Mouse (Mus musculus): ENCODE data around the gene Lbx2. TPM values are rescaled to one million over a fixed set of nuclear protein-coding genes. Genes with fewer than 3 reads are reported as not detected.

The Lbx2 gene
- total RNA-seq, 2 experiments from 2014 or later, result 0.55 to 1.3 TPM

DNA sequence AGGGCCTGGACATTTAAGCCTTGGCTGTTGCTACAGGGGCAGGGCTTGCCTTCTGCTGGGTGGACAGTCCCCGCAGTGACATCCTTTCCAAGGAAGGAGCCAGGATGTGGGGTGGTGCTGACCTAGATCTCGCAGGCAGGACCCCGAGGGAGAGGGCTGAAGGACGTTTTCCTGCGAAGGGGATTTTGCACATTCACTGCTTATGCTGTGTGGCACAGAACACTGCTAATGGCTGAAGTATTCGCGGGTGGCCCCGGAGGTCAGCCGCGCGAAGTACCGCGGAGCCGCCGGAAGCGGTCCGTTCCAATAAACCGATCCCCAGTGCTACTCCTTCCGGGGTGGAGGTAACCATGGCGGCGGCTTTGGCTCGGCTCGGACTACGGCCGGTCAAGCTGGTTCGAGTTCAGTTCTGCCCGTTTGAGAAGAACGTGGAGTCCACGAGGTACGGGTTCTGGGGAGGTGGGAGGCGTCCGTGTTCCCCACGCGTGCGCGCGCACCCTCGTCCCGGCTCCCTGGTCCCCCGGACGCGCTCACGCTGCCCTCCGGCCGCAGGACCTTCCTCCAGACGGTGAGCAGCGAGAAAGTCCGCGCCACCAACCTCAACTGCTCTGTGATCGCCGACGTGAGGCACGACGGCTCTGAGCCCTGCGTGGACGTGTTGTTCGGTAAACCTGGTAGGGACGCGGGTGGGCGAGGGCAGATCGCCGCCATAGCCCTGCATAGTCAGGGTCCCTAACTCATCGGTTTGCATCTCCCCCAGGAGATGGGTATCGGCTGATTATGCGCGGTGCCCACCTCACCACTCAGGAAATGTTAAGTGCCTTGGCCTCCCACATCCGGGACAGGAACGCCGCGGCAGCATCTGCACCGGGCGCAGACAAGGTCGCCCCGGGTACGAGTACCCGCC lies 22.8 kb downstream of the Lbx2 start, which contains the start of gene Mrpl53:
Gene Mrpl53, plus strand, starts transcription at position 279 of the 907 bp plus-strand sequence.
- intact Hi-C loops (cut with DNase I), result no loop called here
- peak; percentile 87 to 91 for DNase-seq

DNA sequence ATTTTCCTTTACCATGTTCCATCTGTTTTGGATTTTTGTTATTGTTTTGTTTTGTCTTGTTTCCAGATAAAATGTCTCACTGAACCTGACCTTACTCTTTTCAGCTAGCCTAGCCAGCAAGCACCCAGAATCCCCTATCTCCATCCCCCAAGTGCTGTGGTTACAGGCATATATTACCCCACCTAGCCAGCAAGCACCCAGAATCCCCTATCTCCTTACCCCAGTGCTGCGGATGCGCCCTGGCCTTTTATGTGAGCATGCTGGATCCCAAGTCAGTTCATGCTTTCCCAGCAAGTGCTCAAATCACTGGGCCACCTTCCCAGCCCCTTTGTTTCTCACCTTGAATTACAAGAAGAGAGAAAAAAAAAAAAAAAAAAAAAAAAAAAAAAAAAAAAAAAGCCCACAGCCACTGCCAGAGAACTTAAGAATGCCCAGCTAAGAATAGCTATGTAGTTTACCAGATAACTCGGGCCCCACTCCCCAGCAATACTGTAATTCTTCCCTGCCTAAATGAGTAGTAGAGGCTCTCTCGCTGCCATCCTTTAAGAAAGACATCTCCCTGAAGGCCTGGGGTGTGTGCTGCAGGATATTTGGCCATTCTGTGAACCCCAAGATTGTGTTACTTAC lies 25.5 kb downstream of the Lbx2 start:
- intact Hi-C loops (cut with DNase I), result no loop called here
- no peak for DNase-seq

DNA sequence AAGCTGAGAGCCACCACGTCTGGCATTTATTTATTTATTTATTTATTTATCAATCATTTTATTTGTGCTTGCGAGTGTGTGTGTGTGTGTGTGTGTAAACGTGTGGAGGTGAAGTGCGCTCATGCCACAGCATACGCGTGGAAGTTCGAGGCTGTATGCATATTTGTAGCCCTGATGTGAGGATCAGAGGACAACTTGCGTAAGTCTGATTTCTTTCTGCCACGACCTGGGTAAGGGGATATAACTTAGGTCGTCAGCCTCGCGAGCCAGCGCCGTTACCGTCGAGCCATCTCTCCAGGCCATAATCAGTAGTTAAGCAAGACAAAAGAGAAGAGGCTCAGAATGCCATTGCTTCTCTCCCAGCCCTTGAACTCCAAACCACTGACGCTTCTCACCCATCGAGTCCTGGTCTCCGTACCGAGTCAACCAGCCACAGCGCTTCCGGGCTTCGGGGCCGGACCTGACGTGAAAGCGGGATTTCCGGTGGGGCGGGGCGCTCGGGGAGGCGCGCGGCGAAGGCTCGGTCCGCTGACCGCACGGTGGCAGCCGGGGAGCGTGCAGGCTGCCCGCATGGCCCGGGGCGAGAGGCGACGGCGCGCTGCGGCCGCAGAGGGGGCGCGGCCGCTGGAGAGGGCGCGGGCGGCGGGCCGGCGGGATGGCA lies 29.0 kb downstream of the Lbx2 start, which contains the start of gene Mogs:
Gene Mogs, plus strand, starts transcription at position 486 of the 661 bp plus-strand sequence.
- intact Hi-C loops (cut with DNase I), result no loop called here
- DNase-seq, result peak; percentile 96 to 97

GRCm38 (mm10) chr6:83115682-83116372 lies 29.7 kb downstream of the Lbx2 start:
- DNase-seq, result peak in 1 of 2 experiments; percentile 41
- intact Hi-C loops (cut with DNase I), result loop anchor here (2.0 kb wide), 1 partner anchor 43 kb away; no protein-coding TSS in a partner anchor

- intact Hi-C loops (cut with DNase I), result loop anchor here (2.0 kb wide), 1 partner anchor 42 kb away; no protein-coding TSS in a partner anchor
- DNase-seq, result no peak
These were observed 30.4 kb downstream of the Lbx2 start for GRCm38 (mm10) chr6:83116373-83117164.

GRCm38 (mm10) chr6:83117165-83117438 lies 30.9 kb downstream of the Lbx2 start:
- no peak for DNase-seq
- intact Hi-C loops (cut with DNase I), result loop anchor here (2.0 kb wide), 1 partner anchor 42 kb away; no protein-coding TSS in a partner anchor

DNA sequence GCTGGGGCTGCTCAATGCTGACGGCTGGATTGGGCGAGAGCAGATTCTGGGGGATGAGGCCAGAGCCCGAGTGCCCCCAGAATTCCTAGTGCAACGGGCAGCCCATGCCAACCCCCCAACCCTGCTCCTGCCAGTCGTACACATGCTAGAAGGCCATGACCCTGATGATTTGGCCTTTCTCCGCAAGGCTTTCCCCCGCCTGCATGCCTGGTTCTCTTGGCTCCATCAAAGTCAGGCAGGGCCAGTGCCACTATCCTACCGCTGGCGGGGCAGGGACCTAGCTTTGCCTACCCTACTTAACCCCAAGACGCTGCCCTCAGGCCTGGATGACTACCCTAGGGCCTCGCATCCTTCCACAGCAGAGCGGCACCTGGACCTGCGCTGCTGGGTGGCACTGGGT lies 31.4 kb downstream of the Lbx2 start:
- no peak for DNase-seq
- intact Hi-C loops (cut with DNase I), result loop anchor here (2.0 kb wide), 1 partner anchor 41 kb away; no protein-coding TSS in a partner anchor

GRCm38 (mm10) chr6:83118369-83118768 lies 32.2 kb downstream of the Lbx2 start:
- no peak for DNase-seq
- intact Hi-C loops (cut with DNase I), result no loop called here

GRCm38 (mm10) chr6:83118825-83119733 lies 32.9 kb downstream of the Lbx2 start:
- DNase-seq, result no peak
- intact Hi-C loops (cut with DNase I), result no loop called here

- intact Hi-C loops (cut with DNase I), result loop anchor here (5.0 kb wide), 1 partner anchor 148 kb away; no protein-coding TSS in a partner anchor
- DNase-seq, result no peak
These were observed 33.5 kb downstream of the Lbx2 start for GRCm38 (mm10) chr6:83119734-83120051.

DNA sequence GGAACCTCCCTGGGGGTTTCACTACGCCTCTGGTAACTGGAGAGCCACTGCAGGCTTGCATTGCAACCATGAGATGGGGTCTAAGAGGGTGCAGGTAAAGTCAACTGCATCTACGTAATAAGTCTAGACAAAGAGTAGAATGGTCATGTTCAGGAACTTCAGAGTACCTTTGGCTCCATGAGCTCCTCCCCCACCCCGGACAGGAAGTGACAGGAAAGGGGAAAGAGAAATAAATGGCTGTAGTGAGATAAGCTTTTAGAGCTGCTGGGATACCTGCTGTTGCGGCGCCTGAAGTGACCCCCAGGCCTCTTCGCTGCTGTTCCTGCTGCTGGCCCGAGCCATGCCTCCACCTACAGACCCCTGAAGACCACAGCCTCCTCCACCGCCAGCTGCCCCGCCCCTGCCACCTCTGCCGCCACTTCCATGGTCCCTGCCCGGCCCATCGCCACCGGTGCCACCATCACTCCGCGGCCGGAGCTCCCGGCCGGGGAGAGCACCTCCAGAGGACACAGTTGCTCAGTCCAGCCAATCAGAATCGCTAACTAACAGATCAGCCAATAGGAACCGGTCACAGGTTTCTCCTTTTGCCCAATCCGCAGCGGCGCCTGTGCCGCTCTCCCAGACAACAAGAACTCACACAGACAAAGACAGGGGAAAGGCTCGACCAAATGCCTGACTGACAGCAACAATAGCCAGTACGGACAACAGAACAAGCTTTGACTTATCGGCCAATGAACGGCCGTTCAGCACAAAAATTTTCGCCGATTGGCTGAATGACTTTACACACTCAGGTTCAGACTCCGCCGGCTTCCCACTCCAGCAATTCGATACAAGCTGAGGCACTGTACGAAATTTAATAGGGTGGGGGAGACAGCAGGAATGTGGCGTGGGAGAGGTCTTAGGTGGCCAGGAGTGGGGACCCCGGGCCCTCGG lies 35.0 kb downstream of the Lbx2 start, which contains the start of gene Wbp1:
Gene Wbp1, minus strand, starts transcription at position 630 of the 933 bp plus-strand sequence.
- peak; percentile 98 for DNase-seq
- intact Hi-C loops (cut with DNase I), result loop anchor here (5.0 kb wide), 1 partner anchor 146 kb away; no protein-coding TSS in a partner anchor

DNA sequence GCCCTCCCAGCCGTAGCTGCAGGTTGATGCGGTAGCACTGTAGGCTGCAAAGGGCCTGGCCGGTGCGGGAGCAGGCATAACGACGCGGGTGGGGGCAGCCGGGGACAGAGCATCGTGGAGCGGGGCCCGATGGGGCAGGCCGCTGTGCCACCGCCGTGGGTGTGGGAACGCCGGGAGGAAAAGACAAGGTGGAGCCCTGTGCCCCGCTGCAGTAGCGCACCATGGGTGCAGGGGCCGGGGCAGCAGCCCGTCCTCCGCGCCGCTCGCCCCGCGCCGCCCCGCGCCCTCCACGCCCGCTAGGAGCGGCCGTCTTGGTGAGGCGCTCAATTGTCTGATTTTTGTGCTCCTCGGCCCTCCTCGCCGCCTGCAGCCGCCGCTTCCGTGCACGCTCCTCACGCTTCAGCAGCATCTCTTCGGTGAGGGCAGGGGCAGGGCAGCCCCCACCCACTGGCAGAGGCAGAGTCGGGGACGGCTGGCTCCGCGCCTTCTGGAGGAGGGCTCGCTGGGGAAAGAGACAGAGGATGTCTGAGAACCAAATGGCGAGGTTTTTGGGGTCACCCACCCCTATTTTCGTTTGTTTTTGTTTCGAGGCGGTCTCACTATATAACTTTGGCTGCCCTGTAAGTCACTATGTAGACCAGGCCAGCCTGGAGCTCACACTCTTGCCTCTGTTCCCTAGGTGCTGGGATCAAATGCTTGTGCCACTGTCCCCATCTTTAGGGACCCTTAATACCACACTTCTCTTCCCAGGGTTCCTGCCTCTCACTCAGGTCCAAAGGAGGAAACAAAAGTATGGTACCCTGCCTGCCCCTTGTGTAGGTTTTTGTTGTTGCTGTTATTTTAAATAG lies 35.9 kb downstream of the Lbx2 start:
- DNase-seq, result no peak
- intact Hi-C loops (cut with DNase I), result loop anchor here (5.0 kb wide), 1 partner anchor 145 kb away; no protein-coding TSS in a partner anchor

DNA sequence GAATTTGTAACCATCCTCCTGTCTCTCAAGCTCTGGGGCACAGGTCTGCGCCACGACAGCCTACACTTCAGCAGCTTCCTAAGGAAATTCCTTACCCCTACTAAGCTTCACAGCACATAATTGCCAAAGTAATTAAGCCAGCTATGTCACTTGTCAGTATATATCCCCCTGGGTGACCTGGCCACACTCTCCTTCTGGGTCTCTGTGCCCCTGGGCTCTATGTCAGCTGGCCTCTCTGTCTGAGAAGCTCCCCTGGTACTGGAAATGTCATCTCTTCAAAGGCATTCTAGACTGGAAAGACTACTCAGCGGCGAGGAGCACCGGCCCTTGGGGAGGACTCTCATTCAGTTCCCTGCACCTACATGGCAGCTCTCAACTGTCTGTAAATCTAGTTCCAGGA lies 36.8 kb downstream of the Lbx2 start:
- no peak for DNase-seq
- intact Hi-C loops (cut with DNase I), result loop anchor here (5.0 kb wide), 1 partner anchor 144 kb away; no protein-coding TSS in a partner anchor

DNA sequence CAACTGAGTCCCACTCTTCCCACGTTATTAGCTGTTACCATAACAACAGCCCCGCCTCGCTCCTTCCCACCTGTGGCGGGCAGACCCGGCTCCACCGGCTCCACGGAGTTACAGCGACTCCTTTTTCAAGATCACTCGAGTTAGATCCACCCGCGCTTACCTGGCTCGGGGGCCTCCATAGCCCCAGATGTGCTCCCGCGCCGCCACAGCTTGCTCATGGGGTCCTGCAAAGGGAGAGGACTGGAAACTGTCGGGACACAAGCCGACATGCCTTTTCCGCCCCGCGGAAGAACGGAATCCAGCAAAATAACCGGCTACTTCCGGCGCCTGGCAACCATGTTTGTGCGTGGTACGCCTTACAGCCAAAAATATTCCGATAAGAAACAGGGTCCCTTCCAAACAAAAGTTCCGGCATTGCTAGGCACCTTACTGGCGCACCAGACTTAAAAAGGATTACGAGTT lies 38.7 kb downstream of the Lbx2 start:
- DNase-seq, result peak; percentile 94 to 97
- intact Hi-C loops (cut with DNase I), result loop anchor here (5.0 kb wide), 1 partner anchor 142 kb away; no protein-coding TSS in a partner anchor

- DNase-seq, result no peak
- intact Hi-C loops (cut with DNase I), result no loop called here
These were observed 39.2 kb downstream of the Lbx2 start, which contains the start of gene Ino80b for GRCm38 (mm10) chr6:83125331-83125730. Gene Ino80b, minus strand, starts transcription at chr6:83125431.

DNA sequence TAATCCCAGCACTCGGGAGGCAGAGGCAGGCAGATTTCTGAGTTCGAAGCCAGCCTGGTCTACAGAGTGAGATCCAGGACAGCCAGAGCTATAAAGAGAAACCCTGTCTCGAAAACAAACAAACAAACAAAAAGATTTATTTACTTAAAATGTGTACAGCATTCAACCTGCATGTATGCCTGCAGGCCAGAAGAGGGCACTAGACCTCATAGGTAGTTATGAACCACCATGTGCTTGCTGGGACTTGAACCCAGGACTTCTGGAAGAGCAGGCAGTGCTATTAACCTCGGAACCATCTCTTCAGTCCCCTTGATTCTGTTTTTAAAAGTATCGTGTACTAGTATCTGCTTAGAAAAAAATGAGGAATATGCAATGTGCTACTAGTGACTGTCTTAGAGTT lies 41.3 kb downstream of the Lbx2 start:
- DNase-seq, result no peak
- intact Hi-C loops (cut with DNase I), result no loop called here

Data from heart, postnatal 10 days (tissue).